Mouse (Mus musculus) stomach, postnatal 0 days (tissue): ENCODE data around the gene Nrp1. TPM values are rescaled to one million over a fixed set of nuclear protein-coding genes. Genes with fewer than 3 reads are reported as not detected.

Source experiments
- ATAC-seq: fragments of 200-750 bp; cut with Nextera tagmentation; 2 replicates; pipeline ENCODE4 v1.8.0; 2017; ENCODE audit not compliant: low FRiP score, low TSS enrichment
- DNase-seq: peaks from one replicate; pipeline ENCODE4 v3.0.0-alpha.2; 2016; ENCODE audit warnings: low spot score
- H3K27ac ChIP-seq: fragments of 300-500 bp; sonication (generic); replicated peaks from 2 replicates; pipeline ENCODE4 v1.5.1; 2014; ENCODE audit warnings: mild to moderate bottlenecking, control low read depth
- H3K27me3 ChIP-seq: fragments of 300-500 bp; sonication (generic); 2 replicates; pipeline ENCODE4 v1.6.1; 2014; ENCODE audit warnings: low read length; ENCODE audit not compliant: control insufficient read depth, insufficient read depth
- H3K36me3 ChIP-seq: fragments of 300-500 bp; sonication (generic); 2 replicates; pipeline ENCODE4 v1.6.1; 2014; ENCODE audit warnings: low read length, mixed read lengths; ENCODE audit not compliant: control insufficient read depth, insufficient read depth
- H3K4me1 ChIP-seq: fragments of 300-500 bp; sonication (generic); replicated peaks from 2 replicates; pipeline ENCODE4 v1.6.1; 2014; ENCODE audit warnings: antibody characterized with exemption; ENCODE audit not compliant: control insufficient read depth, insufficient read depth
- H3K4me2 ChIP-seq: fragments of 300-500 bp; sonication (generic); replicated peaks from 2 replicates; pipeline ENCODE4 v1.6.1; 2014; ENCODE audit warnings: low read depth, mild to moderate bottlenecking, control low read depth, moderate library complexity
- H3K4me3 ChIP-seq: fragments of 300-500 bp; sonication (generic); 2 replicates; pipeline ENCODE4 v1.5.1; 2014; ENCODE audit warnings: low read depth, low read length, control low read depth
- H3K9ac ChIP-seq: fragments of 300-500 bp; sonication (generic); 2 replicates; pipeline ENCODE4 v1.6.1; 2014; ENCODE audit warnings: mild to moderate bottlenecking, low read length, control low read depth, mixed read lengths
- H3K9me3 ChIP-seq: fragments of 300-500 bp; sonication (generic); 2 replicates; pipeline ENCODE4 v1.6.1; 2016; ENCODE audit warnings: low read length; ENCODE audit not compliant: control insufficient read depth
- CTCF ChIP-seq: IDR thresholded peaks from 2 replicates; pipeline ENCODE4 v1.5.1; 2016; ENCODE audit warnings: antibody characterized with exemption, low read depth, mild to moderate bottlenecking, moderate library complexity
- EP300 ChIP-seq: optimal IDR thresholded peaks from 2 replicates; pipeline ENCODE3; 2016; ENCODE audit warnings: antibody characterized with exemption
- WGBS: fragments of 180-500 bp; shearing (Covaris S2); extraction: QIAGEN DNeasy Blood & Tissue Kit; methylation state at CpG from one replicate; pipeline ENCODE4 v1.1.7; 2014; 5-methylcytosine and 5-hydroxymethylcytosine counted together
- polyA plus RNA-seq: library from polyadenylated mRNA; unstranded; fragments of >200 nt; fragmentation: Nextera tagmentation; extraction: Ambion mirVana; gene quantifications from 2 replicates; pipeline ENCODE4 v1.2.1, GENCODE M21; 2015

Gene Nrp1
- polyA plus RNA-seq, 1 experiment from 2014 or later, result 16.9 TPM

- H3K27ac ChIP-seq, result no peak overlapping the region
- no peak for DNase-seq
- H3K4me1 ChIP-seq, result no peaks in the 10 kb centered on the region
- H3K4me3 ChIP-seq, result no peak overlapping the region
- WGBS, result 52% methylated on average over 1 of the region's 1 CpGs
- H3K9ac ChIP-seq, result no peak overlapping the region
- H3K27me3 ChIP-seq, result no peaks in the 10 kb centered on the region
- ATAC-seq, result no peak
- no peaks in the 10 kb centered on the region for H3K9me3 ChIP-seq
- no peaks in the 10 kb centered on the region for H3K36me3 ChIP-seq
- TF ChIP-seq EP300 (no peak), CTCF (no peak)
- no peak overlapping the region for H3K4me2 ChIP-seq
These were observed 70.6 kb downstream of the Nrp1 start for GRCm38 (mm10) chr8:128428971-128429370.

GRCm38 (mm10) chr8:128431082-128431481, 72.7 kb downstream of the Nrp1 start:
- no peak overlapping the region for H3K4me3 ChIP-seq
- WGBS, result 64% methylated on average over 1 of the region's 1 CpGs
- no peak overlapping the region for H3K27ac ChIP-seq
- H3K36me3 ChIP-seq, result no peaks in the 10 kb centered on the region
- DNase-seq, result no peak
- ATAC-seq, result no peak
- TF ChIP-seq CTCF (no peak), EP300 (no peak)
- no peaks in the 10 kb centered on the region for H3K4me1 ChIP-seq
- H3K9ac ChIP-seq, result no peak overlapping the region
- no peak overlapping the region for H3K4me2 ChIP-seq
- H3K27me3 ChIP-seq, result no peaks in the 10 kb centered on the region
- no peaks in the 10 kb centered on the region for H3K9me3 ChIP-seq

GRCm38 (mm10) chr8:128435749-128436148, 77.3 kb downstream of the Nrp1 start:
- ATAC-seq (no peak), DNase-seq (no peak)
- 59% methylated on average over 4 of the region's 4 CpGs for WGBS
- TF ChIP-seq CTCF (no peak), EP300 (no peak)
- H3K4me3 ChIP-seq, result no peak overlapping the region
- no peaks in the 10 kb centered on the region for H3K36me3 ChIP-seq
- no peak overlapping the region for H3K27ac ChIP-seq
- H3K9me3 ChIP-seq, result no peaks in the 10 kb centered on the region
- no peaks in the 10 kb centered on the region for H3K4me1 ChIP-seq
- no peak overlapping the region for H3K4me2 ChIP-seq
- H3K27me3 ChIP-seq, result no peaks in the 10 kb centered on the region
- H3K9ac ChIP-seq, result no peak overlapping the region

DNA sequence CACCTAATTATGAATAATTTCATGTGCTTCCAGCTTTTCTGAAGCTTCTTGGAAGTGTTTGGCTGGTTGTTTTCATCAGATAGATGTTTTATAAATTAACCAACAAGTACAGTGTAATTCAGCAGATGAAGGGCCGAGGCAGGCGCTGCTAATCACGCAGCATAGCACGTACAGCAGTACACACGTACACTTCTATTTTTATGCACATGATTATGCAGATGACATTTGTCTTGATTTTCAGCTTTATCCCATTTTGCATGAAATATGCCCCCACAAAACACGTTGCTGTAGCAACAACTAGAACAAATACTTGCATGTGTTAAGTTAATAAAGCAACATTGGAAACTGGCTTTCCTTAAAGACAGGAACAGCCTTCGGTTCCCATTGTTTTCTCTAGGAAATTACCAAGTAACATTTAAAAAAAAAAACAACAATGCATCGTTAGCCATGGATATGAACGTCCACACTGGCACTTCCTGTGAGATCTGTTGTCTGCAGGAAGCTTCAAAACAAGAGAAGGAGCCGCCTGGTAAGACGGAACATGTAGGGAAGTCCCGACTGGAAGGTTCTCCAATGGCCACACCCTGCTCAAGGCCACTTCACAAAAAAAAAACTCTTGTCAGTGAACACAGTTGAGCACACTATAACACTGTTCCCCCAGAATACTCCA, 78.9 kb downstream of the Nrp1 start:
- WGBS, result 82% methylated on average over 12 of the region's 12 CpGs
- H3K4me2 ChIP-seq, result no peak overlapping the region
- H3K9ac ChIP-seq, result no peak overlapping the region
- TF ChIP-seq CTCF (no peak), EP300 (no peak)
- H3K27ac ChIP-seq, result no peak overlapping the region
- H3K4me3 ChIP-seq, result no peak overlapping the region
- H3K4me1 ChIP-seq, result no peaks in the 10 kb centered on the region
- ATAC-seq (no peak), DNase-seq (no peak)
- no peaks in the 10 kb centered on the region for H3K9me3 ChIP-seq
- no peaks in the 10 kb centered on the region for H3K27me3 ChIP-seq
- H3K36me3 ChIP-seq, result no peaks in the 10 kb centered on the region

DNA sequence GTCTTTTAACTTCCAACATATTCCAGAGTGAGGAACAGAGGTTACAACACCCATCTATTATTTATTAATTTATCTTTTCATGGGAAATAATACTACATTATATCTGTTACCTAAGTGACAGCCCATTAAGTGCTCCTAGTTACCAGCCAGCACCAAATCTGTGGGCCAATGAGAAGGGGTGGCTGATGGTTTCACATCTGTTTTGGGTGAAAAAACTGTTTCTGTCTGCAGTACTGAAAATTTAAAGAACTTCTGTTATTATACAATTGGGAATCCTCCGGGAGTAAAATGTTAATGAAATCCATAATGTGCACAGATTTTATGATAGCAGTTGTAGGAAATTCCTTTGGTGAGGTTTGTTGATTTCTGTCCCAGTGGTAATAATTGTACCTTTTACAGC, 83.0 kb downstream of the Nrp1 start:
- H3K36me3 ChIP-seq, result no peaks in the 10 kb centered on the region
- no peak overlapping the region for H3K4me3 ChIP-seq
- no peak overlapping the region for H3K27ac ChIP-seq
- 64% methylated on average over 1 of the region's 1 CpGs for WGBS
- DNase-seq (no peak), ATAC-seq (no peak)
- no peaks in the 10 kb centered on the region for H3K4me1 ChIP-seq
- TF ChIP-seq EP300 (no peak), CTCF (no peak)
- no peak overlapping the region for H3K4me2 ChIP-seq
- H3K27me3 ChIP-seq, result no peaks in the 10 kb centered on the region
- no peaks in the 10 kb centered on the region for H3K9me3 ChIP-seq
- H3K9ac ChIP-seq, result no peak overlapping the region

GRCm38 (mm10) chr8:128445596-128445995, 87.2 kb downstream of the Nrp1 start:
- 50% methylated on average over 4 of the region's 4 CpGs for WGBS
- Histone ChIP-seq H3K9ac (no peak overlapping the region), H3K27ac (no peak overlapping the region), H3K4me2 (no peak overlapping the region), H3K36me3 (no peaks in the 10 kb centered on the region), H3K9me3 (no peaks in the 10 kb centered on the region), H3K27me3 (no peaks in the 10 kb centered on the region), H3K4me1 (no peaks in the 10 kb centered on the region), H3K4me3 (no peak overlapping the region)
- DNase-seq (no peak), ATAC-seq (no peak)
- TF ChIP-seq EP300 (no peak), CTCF (no peak)
